Mouse (Mus musculus) CH12.LX (cell line): Measurements from ENCODE around the gene Gm36176. TPM values are rescaled to one million over a fixed set of nuclear protein-coding genes. Genes with fewer than 3 reads are reported as not detected.

Experiments used
- DNase-seq: peaks from one replicate; pipeline ENCODE4 v3.0.0-alpha.2; 2013; ENCODE audit errors: extremely low read depth
- H3K27ac ChIP-seq: 2 replicates; pipeline ENCODE4 v1.5.1; 2012; ENCODE audit warnings: low read depth, mild to moderate bottlenecking, control low read depth, moderate library complexity; ENCODE audit not compliant: insufficient read depth
- H3K27me3 ChIP-seq: replicated peaks from 2 replicates; pipeline ENCODE3; 2012; ENCODE audit warnings: inconsistent platforms
- H3K36me3 ChIP-seq, 2 experiments: replicated peaks in 1 of 2; 2 replicates each; pipeline versions ENCODE3 to v1.6.1; 2012; ENCODE audit warnings: inconsistent platforms in 1 of 2, low read length in 1 of 2, mild to moderate bottlenecking in 1 of 2, mixed read lengths in 1 of 2, moderate library complexity in 1 of 2; ENCODE audit not compliant: control insufficient read depth in 1 of 2, insufficient read depth in 1 of 2
- H3K4me1 ChIP-seq, 2 experiments: 2 replicates each; pipeline ENCODE4 v1.6.1; 2012; ENCODE audit warnings: inconsistent platforms in 1 of 2, moderate library complexity in 1 of 2; ENCODE audit not compliant: insufficient read depth in 2 of 2, control insufficient read depth in 1 of 2
- H3K4me2 ChIP-seq: 2 replicates; pipeline ENCODE4 v1.6.1; 2012; ENCODE audit warnings: low read depth, mild to moderate bottlenecking, control low read depth; ENCODE audit not compliant: poor library complexity, insufficient read depth, severe bottlenecking
- H3K4me3 ChIP-seq, 3 experiments: fragments of 150-350 bp in 1 of 3; sonication (generic) in 1 of 3; replicated peaks in 1 of 3; 2 replicates each; pipeline versions ENCODE3 to v1.5.1; 2011 to 2012; ENCODE audit warnings: low read depth in 2 of 3, low read length in 2 of 3, mild to moderate bottlenecking in 2 of 3, moderate library complexity in 2 of 3, control low read depth in 1 of 3, improper control_type of control experiment in 1 of 3, inconsistent platforms in 1 of 3, mixed read lengths in 1 of 3; ENCODE audit not compliant: poor library complexity in 1 of 3
- H3K79me2 ChIP-seq: replicated peaks from 2 replicates; pipeline ENCODE4 v1.6.1; 2012; ENCODE audit warnings: mild to moderate bottlenecking, moderate library complexity; ENCODE audit not compliant: control insufficient read depth, poor library complexity, insufficient read depth, severe bottlenecking; ENCODE audit errors: extremely low read depth
- H3K9ac ChIP-seq: 2 replicates; pipeline ENCODE4 v1.6.1; 2012; ENCODE audit warnings: low read depth, mild to moderate bottlenecking, control low read depth, moderate library complexity; ENCODE audit not compliant: insufficient read depth
- H3K9me3 ChIP-seq: replicated peaks from 2 replicates; pipeline ENCODE3; 2012; ENCODE audit warnings: low read length, inconsistent platforms, mixed read lengths
- CTCF ChIP-seq, 2 experiments: IDR thresholded peaks in 1 of 2; conservative IDR thresholded peaks in 1 of 2; 2 replicates each; pipeline ENCODE4 v1.5.1; 2011 to 2012; ENCODE audit warnings: low read depth in 2 of 2, low read length in 2 of 2, improper control_type of control experiment in 1 of 2, inconsistent platforms in 1 of 2, mild to moderate bottlenecking in 1 of 2, moderate library complexity in 1 of 2
- EP300 ChIP-seq: IDR thresholded peaks from 2 replicates; pipeline ENCODE4 v1.6.1; 2011; ENCODE audit warnings: low read length, improper control_type of control experiment
- KAT2A ChIP-seq: IDR thresholded peaks from 2 replicates; pipeline ENCODE4 v1.6.1; 2012; ENCODE audit warnings: low read length, improper control_type of control experiment, inconsistent platforms; ENCODE audit not compliant: insufficient replicate concordance
- MAFK ChIP-seq: IDR thresholded peaks from 2 replicates; pipeline ENCODE4 v1.6.1; 2011; ENCODE audit warnings: low read length, improper control_type of control experiment; ENCODE audit not compliant: insufficient replicate concordance
- MAX ChIP-seq: IDR thresholded peaks from 2 replicates; pipeline ENCODE4 v1.6.1; 2011; ENCODE audit warnings: low read length, improper control_type of control experiment
- MAZ ChIP-seq: IDR thresholded peaks from 2 replicates; pipeline ENCODE4 v1.6.1; 2012; ENCODE audit warnings: low read depth, mild to moderate bottlenecking, inconsistent platforms, low read length, improper control_type of control experiment, moderate library complexity
- NELFE ChIP-seq: IDR thresholded peaks from 2 replicates; pipeline ENCODE4 v1.6.1; 2011; ENCODE audit warnings: low read depth, low read length, improper control_type of control experiment
- NRF1 ChIP-seq: IDR thresholded peaks from 2 replicates; pipeline ENCODE4 v1.6.1; 2014; ENCODE audit warnings: low read depth, mild to moderate bottlenecking, inconsistent platforms, low read length, improper control_type of control experiment, moderate library complexity
- RAD21 ChIP-seq: IDR thresholded peaks from 2 replicates; pipeline ENCODE4 v1.6.1; 2011; ENCODE audit warnings: low read depth, mild to moderate bottlenecking, low read length, improper control_type of control experiment, moderate library complexity
- RCOR1 ChIP-seq: conservative IDR thresholded peaks from 2 replicates; pipeline ENCODE4 v1.6.1; 2012; ENCODE audit warnings: low read depth, mild to moderate bottlenecking, inconsistent platforms, low read length, improper control_type of control experiment
- USF1 ChIP-seq: IDR thresholded peaks from 2 replicates; pipeline ENCODE4 v1.6.1; 2014; ENCODE audit warnings: low read depth, mild to moderate bottlenecking, inconsistent platforms, low read length, improper control_type of control experiment
- dilution Hi-C: fragments of 300-500 bp; cut with MboI; formaldehyde crosslinking; loops from 2 replicates; pipeline ENCODE4 v1.14.3; 2020; ENCODE audit warnings: low sequenced_read_pairs; ENCODE audit not compliant: extremely low pct_unique_long_range_greater_than_20kb, extremely low pct_ligation_motif_present
- in situ Hi-C: fragments of 300-500 bp; cut with MboI; formaldehyde crosslinking; loops from 3 replicates; pipeline ENCODE4 v1.14.3; 2019; ENCODE audit warnings: low sequenced_read_pairs, low pct_ligation_motif_present, low pct_unique_long_range_greater_than_20kb, mixed read lengths
- polyA plus RNA-seq: library from polyadenylated mRNA; unstranded; fragments of >175 nt; gene quantifications from 2 replicates; pipeline ENCODE4 v1.2.1, GENCODE M21; 2012; ENCODE audit warnings: low read depth; ENCODE audit not compliant: insufficient read length
- total RNA-seq, 2 experiments: library from RNA; depleted of rRNA; stranded (reverse); fragments of 300-350 nt in 1 of 2; fragments of >200 nt in 1 of 2; gene quantifications; 2 replicates each; pipeline ENCODE4 v1.2.3; 2012 to 2014

Gene Gm36176
- total and polyA plus RNA-seq, 3 experiments, result not detected

DNA sequence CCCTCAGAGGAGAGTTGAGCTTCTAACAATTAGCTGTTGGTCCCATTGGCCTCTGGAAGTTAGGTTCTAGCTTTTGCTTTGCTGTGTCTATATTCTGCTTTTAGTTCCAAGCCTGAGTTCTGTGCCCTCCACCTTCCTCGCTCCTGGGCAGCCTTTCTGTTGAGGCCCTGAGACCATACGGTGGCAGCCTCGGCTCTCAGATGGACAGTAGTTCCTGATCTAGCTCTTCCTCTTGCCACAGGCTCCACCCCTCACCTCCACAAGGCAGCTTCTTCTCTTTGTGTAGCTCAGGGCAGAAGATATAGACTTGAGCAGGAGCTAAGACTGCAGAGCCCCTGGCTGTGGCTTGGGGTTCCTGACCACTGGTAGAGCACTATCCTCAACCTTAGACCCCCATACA lies 33.7 kb downstream of the Gm36176 start:
- dilution Hi-C loops, result no loop called here
- H3K9ac ChIP-seq, result no peak overlapping the region
- no peak overlapping the region for H3K27ac ChIP-seq
- DNase-seq, result no peak
- TF ChIP-seq EP300 (no peak), RAD21 (peak; percentile 41), CTCF (conservative IDR thresholded peaks at IDR 0.05 in 1 of 2, IDR thresholded peaks at IDR 0.05 in 1 of 2; ENCODE audit: low read depth in 2 of 2, low read length in 2 of 2) (peak in 1 of 2 experiments; percentile 47; a peak in 2 of 4 replicates)
- TF ChIP-seq, all 38 proteins: peak for 2
- Histone ChIP-seq H3K36me3 (no peaks in the 10 kb centered on the region), H3K4me3 (no peak overlapping the region), H3K9me3 (peaks cover 4% of the 10 kb centered on the region), H3K4me1 (no peaks in the 10 kb centered on the region), H3K27me3 (peaks cover 76% of the 10 kb centered on the region), H3K79me2 (no peaks in the 10 kb centered on the region), H3K4me2 (no peak overlapping the region)
- in situ Hi-C loops, result loop anchor here (25.0 kb wide), 1 partner anchor 243 kb away; no protein-coding TSS in a partner anchor

- Histone ChIP-seq H3K36me3 (no peaks in the 10 kb centered on the region), H3K4me2 (no peak overlapping the region), H3K4me1 (no peaks in the 10 kb centered on the region), H3K4me3 (no peak overlapping the region), H3K27me3 (peaks cover 74% of the 10 kb centered on the region), H3K27ac (no peak overlapping the region), H3K9me3 (peaks cover 4% of the 10 kb centered on the region), H3K79me2 (no peaks in the 10 kb centered on the region), H3K9ac (no peak overlapping the region)
- in situ Hi-C loops, result loop anchor here (25.0 kb wide), 1 partner anchor 245 kb away; no protein-coding TSS in a partner anchor
- dilution Hi-C loops, result no loop called here
- DNase-seq, result no peak
- TF ChIP-seq RCOR1 (no peak), CTCF (conservative IDR thresholded peaks at IDR 0.05 in 1 of 2, IDR thresholded peaks at IDR 0.05 in 1 of 2; ENCODE audit: low read depth in 2 of 2, low read length in 2 of 2) (peak in 1 of 2 experiments; percentile 27; a peak in 2 of 4 replicates), MAFK (no peak), NELFE (no peak), USF1 (no peak), NRF1 (no peak), RAD21 (no peak)
Observed at GRCm38 (mm10) chr10:77882553-77882952, 36.0 kb downstream of the Gm36176 start.

GRCm38 (mm10) chr10:77886007-77886747 lies 39.6 kb downstream of the Gm36176 start:
- H3K4me2 ChIP-seq, result no peak overlapping the region
- in situ Hi-C loops, result loop anchor here (25.0 kb wide), 1 partner anchor 249 kb away; no protein-coding TSS in a partner anchor
- peaks cover 78% of the 10 kb centered on the region for H3K27me3 ChIP-seq
- dilution Hi-C loops, result no loop called here
- TF ChIP-seq CTCF (conservative IDR thresholded peaks at IDR 0.05 in 1 of 2, IDR thresholded peaks at IDR 0.05 in 1 of 2; ENCODE audit: low read depth in 2 of 2, low read length in 2 of 2), result peak in 1 of 2 experiments; percentile 48; a peak in 2 of 4 replicates
- TF ChIP-seq MAZ, result no peak
- TF ChIP-seq RAD21, result peak; percentile 47
- no peak for TF ChIP-seq KAT2A
- TF ChIP-seq MAX, result no peak
- H3K36me3 ChIP-seq, result no peaks in the 10 kb centered on the region
- H3K27ac ChIP-seq, result no peak overlapping the region
- peaks cover 10% of the 10 kb centered on the region for H3K9me3 ChIP-seq
- no peak overlapping the region for H3K4me3 ChIP-seq
- no peaks in the 10 kb centered on the region for H3K79me2 ChIP-seq
- DNase-seq, result no peak
- peaks cover 5 to 6% of the 10 kb centered on the region in 2 experiments for H3K4me1 ChIP-seq
- H3K9ac ChIP-seq, result no peak overlapping the region
